Mouse (Mus musculus) olfactory bulb, adult 2 months (tissue): Measurements from ENCODE around the gene Lims1.

Source experiments
- CTCF ChIP-seq: fragments of 200-500 bp; IDR thresholded peaks from 2 replicates; pipeline ENCODE4 v1.5.1; 2012; ENCODE audit warnings: low read depth, mild to moderate bottlenecking, low read length, moderate library complexity; ENCODE audit not compliant: insufficient read depth
- POLR2A ChIP-seq: fragments of 200-500 bp; IDR thresholded peaks from 2 replicates; pipeline ENCODE4 v1.6.1; 2012; ENCODE audit warnings: mild to moderate bottlenecking, low read depth, low read length, moderate library complexity; ENCODE audit not compliant: insufficient read depth

- TF ChIP-seq POLR2A (no peak), CTCF (no peak)
Measured at GRCm38 (mm10) chr10:58354561-58354960, 31.3 kb downstream of the Lims1 start.
